Mouse (Mus musculus) lung, postnatal 0 days (tissue): Measurements from ENCODE around the gene Akap1. TPM values are rescaled to one million over a fixed set of nuclear protein-coding genes. Genes with fewer than 3 reads are reported as not detected.

ENCODE experiments used
- ATAC-seq: fragments of 200-750 bp; cut with Nextera tagmentation; 2 replicates; pipeline ENCODE4 v1.8.0; 2017; ENCODE audit warnings: moderate library complexity
- DNase-seq: peaks from one replicate; pipeline ENCODE4 v3.0.0-alpha.2; 2016; ENCODE audit warnings: low spot score
- H3K27ac ChIP-seq: fragments of 300-500 bp; sonication (generic); 2 replicates; pipeline ENCODE4 v1.5.1; 2014; ENCODE audit warnings: antibody characterized with exemption, mild to moderate bottlenecking, low read length, mixed read lengths
- H3K27me3 ChIP-seq: fragments of 300-500 bp; sonication (generic); replicated peaks from 2 replicates; pipeline ENCODE4 v1.6.1; 2014; ENCODE audit warnings: low read length, mixed read lengths; ENCODE audit not compliant: insufficient read depth
- H3K36me3 ChIP-seq: fragments of 300-500 bp; sonication (generic); 2 replicates; pipeline ENCODE4 v1.6.1; 2014; ENCODE audit warnings: low read length, mixed read lengths; ENCODE audit not compliant: insufficient read depth
- H3K4me1 ChIP-seq: fragments of 300-500 bp; sonication (generic); 2 replicates; pipeline ENCODE4 v1.6.1; 2014; ENCODE audit warnings: antibody characterized with exemption, low read depth, low read length, mixed read lengths; ENCODE audit not compliant: insufficient read depth
- H3K4me2 ChIP-seq: fragments of 300-500 bp; sonication (generic); replicated peaks from 2 replicates; pipeline ENCODE4 v1.6.1; 2014; ENCODE audit warnings: low read depth, mild to moderate bottlenecking, low read length, moderate library complexity, mixed read lengths
- H3K4me3 ChIP-seq: fragments of 300-500 bp; sonication (generic); 2 replicates; pipeline ENCODE4 v1.5.1; 2014; ENCODE audit warnings: low read depth, low read length
- H3K9ac ChIP-seq: fragments of 300-500 bp; sonication (generic); replicated peaks from 2 replicates; pipeline ENCODE4 v1.6.1; 2014; ENCODE audit warnings: low read depth, mild to moderate bottlenecking
- H3K9me3 ChIP-seq: fragments of 300-500 bp; sonication (generic); 2 replicates; pipeline ENCODE4 v1.6.1; 2016; ENCODE audit warnings: low read length, mixed read lengths
- CTCF ChIP-seq: IDR thresholded peaks from 2 replicates; pipeline ENCODE4 v1.5.1; 2016; ENCODE audit warnings: antibody characterized with exemption, mild to moderate bottlenecking
- EP300 ChIP-seq: IDR thresholded peaks from 2 replicates; pipeline ENCODE4 v1.6.1; 2016; ENCODE audit warnings: antibody characterized with exemption, mild to moderate bottlenecking, control low read depth
- WGBS: fragments of 180-500 bp; shearing (Covaris S2); extraction: QIAGEN DNeasy Blood & Tissue Kit; methylation state at CpG from one replicate; pipeline ENCODE4 v1.1.7; 2014; 5-methylcytosine and 5-hydroxymethylcytosine counted together
- polyA plus RNA-seq: library from polyadenylated mRNA; unstranded; fragments of >200 nt; fragmentation: Nextera tagmentation; extraction: Ambion mirVana; gene quantifications from 2 replicates; pipeline ENCODE4 v1.2.1, GENCODE M21; 2015

The Akap1 gene
- polyA plus RNA-seq, 1 experiment from 2014 or later = 13.5 TPM

GRCm38 (mm10) chr11:88828528-88828927 lies 35.9 kb downstream of the Akap1 start:
- DNase-seq = peak; percentile 8
- no peak overlapping the region for H3K9ac ChIP-seq
- no peaks in the 10 kb centered on the region for H3K27me3 ChIP-seq
- H3K36me3 ChIP-seq = no peaks in the 10 kb centered on the region; the same call in 1 of the 2 replicates
- ATAC-seq = no peak
- TF ChIP-seq CTCF = peak; percentile 59
- TF ChIP-seq EP300 = no peak
- H3K4me3 ChIP-seq = no peak overlapping the region
- no peak overlapping the region for H3K27ac ChIP-seq
- no peaks in the 10 kb centered on the region for H3K4me1 ChIP-seq
- no peak overlapping the region for H3K4me2 ChIP-seq
- no peaks in the 10 kb centered on the region for H3K9me3 ChIP-seq

GRCm38 (mm10) chr11:88825909-88826308 lies 38.5 kb downstream of the Akap1 start:
- Histone ChIP-seq H3K36me3 (no peaks in the 10 kb centered on the region), H3K4me2 (no peak overlapping the region), H3K27me3 (no peaks in the 10 kb centered on the region), H3K9me3 (no peaks in the 10 kb centered on the region), H3K9ac (no peak overlapping the region), H3K4me1 (no peaks in the 10 kb centered on the region), H3K27ac (no peak overlapping the region), H3K4me3 (no peak overlapping the region)
- 28% methylated on average over 7 of the region's 7 CpGs for WGBS
- no peak for DNase-seq
- TF ChIP-seq CTCF (peak; percentile 47), EP300 (no peak)
- no peak for ATAC-seq

GRCm38 (mm10) chr11:88822991-88823390 lies 41.4 kb downstream of the Akap1 start:
- WGBS = 4% methylated on average over 7 of the region's 7 CpGs
- Histone ChIP-seq H3K9me3 (no peaks in the 10 kb centered on the region), H3K4me2 (peak overlapping the region; percentile 36), H3K4me1 (no peaks in the 10 kb centered on the region), H3K27ac (no peak overlapping the region), H3K4me3 (no peak overlapping the region), H3K9ac (no peak overlapping the region), H3K27me3 (no peaks in the 10 kb centered on the region), H3K36me3 (no peaks in the 10 kb centered on the region)
- DNase-seq = peak; percentile 92
- TF ChIP-seq EP300 (no peak), CTCF (peak; percentile 98)
- peak; percentile 64 for ATAC-seq

DNA sequence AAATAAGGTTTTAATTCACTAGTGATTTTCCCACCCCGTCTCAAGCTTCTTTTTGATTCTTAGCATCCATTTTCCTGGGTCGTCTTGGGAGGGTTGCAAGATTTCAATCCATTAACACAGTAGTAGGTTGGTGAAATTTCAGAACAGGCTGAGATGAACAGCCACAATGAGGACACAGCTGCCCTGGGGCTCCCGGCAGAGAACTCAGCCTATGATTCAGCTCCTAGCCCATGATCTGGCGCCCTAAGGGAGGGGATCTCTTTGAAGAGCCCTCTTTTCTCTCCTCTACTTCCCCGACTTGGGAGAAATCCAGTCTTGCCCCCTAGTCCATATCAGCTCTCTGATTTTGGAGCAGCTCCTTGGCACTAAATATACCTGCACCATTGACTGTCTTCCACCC lies 41.9 kb downstream of the Akap1 start:
- Histone ChIP-seq H3K9ac (no peak overlapping the region), H3K4me1 (no peaks in the 10 kb centered on the region), H3K27me3 (no peaks in the 10 kb centered on the region), H3K27ac (no peak overlapping the region), H3K36me3 (no peaks in the 10 kb centered on the region), H3K4me3 (no peak overlapping the region), H3K4me2 (peak overlapping the region; percentile 36), H3K9me3 (no peaks in the 10 kb centered on the region)
- TF ChIP-seq CTCF = no peak
- no peak for TF ChIP-seq EP300
- DNase-seq (no peak), ATAC-seq (no peak)
- 27% methylated on average over 5 of the region's 5 CpGs for WGBS

GRCm38 (mm10) chr11:88820742-88821576 lies 43.4 kb downstream of the Akap1 start:
- no peaks in the 10 kb centered on the region for H3K27me3 ChIP-seq
- peak; percentile 41 for TF ChIP-seq CTCF
- TF ChIP-seq EP300 = peak; percentile 71; the same call in 1 of the 2 replicates
- H3K9ac ChIP-seq = no peak overlapping the region
- 4% methylated on average over 24 of the region's 24 CpGs for WGBS
- H3K9me3 ChIP-seq = no peaks in the 10 kb centered on the region
- no peaks in the 10 kb centered on the region for H3K36me3 ChIP-seq
- peak overlapping the region; percentile 47 for H3K27ac ChIP-seq
- DNase-seq = peak; percentile 74
- H3K4me3 ChIP-seq = no peak overlapping the region
- ATAC-seq = peak; percentile 87
- no peaks in the 10 kb centered on the region for H3K4me1 ChIP-seq
- H3K4me2 ChIP-seq = 0 out of 2 replicates have a peak overlapping the region, but pooled peaks have one; percentile 12

DNA sequence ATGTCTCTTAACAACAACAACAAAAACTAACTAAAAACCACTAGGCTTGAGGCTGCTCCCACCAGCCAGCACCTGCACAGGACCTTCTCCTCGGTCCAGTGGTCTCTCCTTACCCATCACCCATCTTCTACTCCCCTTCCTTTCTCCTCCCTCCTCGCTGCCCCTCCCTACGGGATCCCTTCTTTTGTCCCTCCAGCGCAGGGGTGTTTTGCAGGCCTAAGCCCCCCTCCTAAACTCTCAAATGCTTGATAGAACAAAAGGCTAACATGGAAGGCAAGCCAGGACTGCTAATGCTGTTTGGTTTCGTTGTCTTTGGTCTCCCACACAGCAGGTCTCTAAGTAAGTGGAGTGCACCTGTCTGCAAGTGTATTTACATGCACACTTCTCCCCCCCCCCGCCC lies 44.1 kb downstream of the Akap1 start:
- Histone ChIP-seq H3K4me2 (0 out of 2 replicates have a peak overlapping the region, but pooled peaks have one; percentile 12), H3K4me1 (no peaks in the 10 kb centered on the region), H3K27ac (0 out of 2 replicates have a peak overlapping the region, but pooled peaks have one; percentile 32), H3K27me3 (no peaks in the 10 kb centered on the region), H3K9ac (no peak overlapping the region), H3K36me3 (no peaks in the 10 kb centered on the region), H3K4me3 (no peak overlapping the region), H3K9me3 (no peaks in the 10 kb centered on the region)
- 31% methylated on average over 6 of the region's 6 CpGs for WGBS
- no peak for DNase-seq
- TF ChIP-seq CTCF (no peak), EP300 (no peak)
- ATAC-seq = no peak
